Mouse (Mus musculus) left cerebral cortex, postnatal 4 days (tissue): ENCODE data around the gene Sell. TPM values are rescaled to one million over a fixed set of nuclear protein-coding genes. Genes with fewer than 3 reads are reported as not detected.
"Not testable (repeated sequence)": the region's sequence is repeated elsewhere in the genome, so short reads cannot be mapped to it uniquely, and the experiment has no call there.

Source experiments
- DNase-seq: peaks from one replicate; pipeline ENCODE4 v3.0.0-alpha.2; 2022
- intact Hi-C: fragments of 180-260 bp; cut with DNase I; formaldehyde crosslinking; loops from one replicate; pipeline ENCODE4 v1.15.1; 2025
- total RNA-seq, 2 experiments: library from RNA; stranded (reverse); gene quantifications; 2 replicates each; pipeline ENCODE4 v1.2.3; 2021

Sell gene
- under 1 TPM in 1 of 2 experiments, not detected in 1; 0.20 TPM for total RNA-seq

- intact Hi-C loops, result no loop called here
- DNase-seq, result no peak
Observed at GRCm38 (mm10) chr1:164061925-164062324, at the start of gene Sell. TSS of gene Sell (plus strand) at chr1:164061982.

GRCm38 (mm10) chr1:164014616-164015015 lies 47.2 kb upstream of the Sell start:
- intact Hi-C loops, result no loop called here
- DNase-seq, result no peak

- intact Hi-C loops, result no loop called here
- DNase-seq, result no peak
Observed at GRCm38 (mm10) chr1:164018221-164018896, 43.4 kb upstream of the Sell start.

GRCm38 (mm10) chr1:164019789-164020188 lies 42.0 kb upstream of the Sell start:
- DNase-seq, result no peak
- intact Hi-C loops, result no loop called here

GRCm38 (mm10) chr1:164020746-164021145 lies 41.0 kb upstream of the Sell start:
- intact Hi-C loops, DNase-seq: not testable (repeated sequence)

GRCm38 (mm10) chr1:164022106-164022505 lies 39.7 kb upstream of the Sell start:
- intact Hi-C loops, DNase-seq: not testable (repeated sequence)

GRCm38 (mm10) chr1:164025685-164026084 lies 36.1 kb upstream of the Sell start:
- DNase-seq, result no peak
- intact Hi-C loops, result no loop called here

GRCm38 (mm10) chr1:164027416-164027815 lies 34.4 kb upstream of the Sell start:
- intact Hi-C loops, result no loop called here
- peak; percentile 7 for DNase-seq

GRCm38 (mm10) chr1:164040385-164041135 lies 21.2 kb upstream of the Sell start:
- intact Hi-C loops, result no loop called here
- no peak for DNase-seq

- intact Hi-C loops, result no loop called here
- no peak for DNase-seq
Observed at GRCm38 (mm10) chr1:164043549-164043948, 18.2 kb upstream of the Sell start.

GRCm38 (mm10) chr1:164047934-164048333 lies 13.8 kb upstream of the Sell start, which contains the start of gene Sele:
TSS of gene Sele (plus strand) at chr1:164048234.
- intact Hi-C loops, result no loop called here
- DNase-seq, result no peak

GRCm38 (mm10) chr1:164053561-164053960 lies 8.2 kb upstream of the Sell start:
- DNase-seq, result no peak
- intact Hi-C loops, result no loop called here

- intact Hi-C loops, result no loop called here
- DNase-seq, result no peak
Observed at GRCm38 (mm10) chr1:164054800-164055199, 7.0 kb upstream of the Sell start.

- intact Hi-C loops, result no loop called here
- no peak for DNase-seq
Observed at GRCm38 (mm10) chr1:164060071-164060470, 1.7 kb upstream of the Sell start.

- no peak for DNase-seq
- intact Hi-C loops, result no loop called here
Observed at GRCm38 (mm10) chr1:164061278-164061677, 504 bp upstream of the Sell start.

- DNase-seq, result no peak
- intact Hi-C loops, result no loop called here
Observed at GRCm38 (mm10) chr1:164062856-164063255, 1.1 kb downstream of the Sell start.

- intact Hi-C loops, result no loop called here
- no peak for DNase-seq
Observed at GRCm38 (mm10) chr1:164063745-164064144, 2.0 kb downstream of the Sell start.

- DNase-seq, result no peak
- intact Hi-C loops, result no loop called here
Observed at GRCm38 (mm10) chr1:164069261-164069660, 7.5 kb downstream of the Sell start.

- DNase-seq, result no peak
Observed at GRCm38 (mm10) chr1:164070461-164070860, 8.7 kb downstream of the Sell start.

GRCm38 (mm10) chr1:164071111-164071510 lies 9.3 kb downstream of the Sell start:
- DNase-seq, result no peak
- intact Hi-C loops, result no loop called here

More at GRCm38 (mm10) chr1:164070461-164070860, 8.7 kb downstream of the Sell start:
- intact Hi-C loops, result no loop called here

- intact Hi-C loops, result no loop called here
- DNase-seq, result no peak
Observed at GRCm38 (mm10) chr1:164072001-164072400, 10.2 kb downstream of the Sell start.

- intact Hi-C loops, result no loop called here
- DNase-seq, result no peak
Observed at GRCm38 (mm10) chr1:164073091-164073490, 11.3 kb downstream of the Sell start.
